Mouse (Mus musculus) midbrain, postnatal 0 days (tissue): ENCODE results near the gene Srgap2. TPM values are rescaled to one million over a fixed set of nuclear protein-coding genes. Genes with fewer than 3 reads are reported as not detected.

Experiments used
- ATAC-seq: fragments of 200-750 bp; cut with Nextera tagmentation; 2 replicates; pipeline ENCODE4 v1.8.0; 2017; ENCODE audit warnings: moderate number of reproducible peaks, mild to moderate bottlenecking, moderate TSS enrichment, moderate library complexity; ENCODE audit not compliant: low FRiP score
- DNase-seq: peaks from one replicate; pipeline ENCODE4 v3.0.0-alpha.2; 2015; ENCODE audit warnings: low spot score
- H3K27ac ChIP-seq: fragments of 300-500 bp; sonication (generic); 2 replicates; pipeline ENCODE4 v1.5.1; 2014; ENCODE audit warnings: low read depth, mild to moderate bottlenecking, low read length, mixed read lengths
- H3K27me3 ChIP-seq: fragments of 300-500 bp; sonication (generic); 2 replicates; pipeline ENCODE4 v1.6.1; 2014; ENCODE audit warnings: low read length, control low read depth, mixed read lengths; ENCODE audit not compliant: insufficient read depth
- H3K36me3 ChIP-seq: fragments of 300-500 bp; sonication (generic); 2 replicates; pipeline ENCODE4 v1.6.1; 2014; ENCODE audit warnings: low read length, control low read depth, mixed read lengths; ENCODE audit not compliant: insufficient read depth
- H3K4me1 ChIP-seq: fragments of 300-500 bp; sonication (generic); 2 replicates; pipeline ENCODE4 v1.6.1; 2014; ENCODE audit warnings: mild to moderate bottlenecking, control low read depth, antibody characterized with exemption, low read length, mixed read lengths; ENCODE audit not compliant: insufficient read depth
- H3K4me2 ChIP-seq: fragments of 300-500 bp; sonication (generic); 2 replicates; pipeline ENCODE4 v1.6.1; 2014; ENCODE audit warnings: low read depth, mild to moderate bottlenecking, low read length, mixed read lengths; ENCODE audit not compliant: poor library complexity, severe bottlenecking
- H3K4me3 ChIP-seq: fragments of 300-500 bp; sonication (generic); 2 replicates; pipeline ENCODE4 v1.5.1; 2014; ENCODE audit warnings: low read depth, mild to moderate bottlenecking, low read length, moderate library complexity
- H3K9ac ChIP-seq: fragments of 300-500 bp; sonication (generic); replicated peaks from 2 replicates; pipeline ENCODE4 v1.6.1; 2014; ENCODE audit warnings: mild to moderate bottlenecking, low read length, moderate library complexity, mixed read lengths; ENCODE audit not compliant: poor library complexity, severe bottlenecking
- H3K9me3 ChIP-seq: fragments of 300-500 bp; sonication (generic); 2 replicates; pipeline ENCODE4 v1.6.1; 2016; ENCODE audit warnings: low read length, control low read depth
- CTCF ChIP-seq: IDR thresholded peaks from 2 replicates; pipeline ENCODE4 v1.5.1; 2016; ENCODE audit warnings: antibody characterized with exemption, mild to moderate bottlenecking
- WGBS: fragments of 180-500 bp; shearing (Covaris S2); extraction: QIAGEN DNeasy Blood & Tissue Kit; methylation state at CpG from one replicate; pipeline ENCODE4 v1.1.7; 2014; 5-methylcytosine and 5-hydroxymethylcytosine counted together
- polyA plus RNA-seq: library from polyadenylated mRNA; unstranded; fragments of >200 nt; fragmentation: Nextera tagmentation; extraction: Ambion mirVana; gene quantifications from 2 replicates; pipeline ENCODE4 v1.2.1, GENCODE M21; 2015
- total RNA-seq: library from RNA; depleted of rRNA; stranded (reverse); fragments of >200 nt; gene quantifications from 2 replicates; pipeline ENCODE4 v1.2.3, GENCODE M21; 2014

The Srgap2 gene
- total and polyA plus RNA-seq, 2 experiments from 2014 or later, result 26.9 to 76.1 TPM

DNA sequence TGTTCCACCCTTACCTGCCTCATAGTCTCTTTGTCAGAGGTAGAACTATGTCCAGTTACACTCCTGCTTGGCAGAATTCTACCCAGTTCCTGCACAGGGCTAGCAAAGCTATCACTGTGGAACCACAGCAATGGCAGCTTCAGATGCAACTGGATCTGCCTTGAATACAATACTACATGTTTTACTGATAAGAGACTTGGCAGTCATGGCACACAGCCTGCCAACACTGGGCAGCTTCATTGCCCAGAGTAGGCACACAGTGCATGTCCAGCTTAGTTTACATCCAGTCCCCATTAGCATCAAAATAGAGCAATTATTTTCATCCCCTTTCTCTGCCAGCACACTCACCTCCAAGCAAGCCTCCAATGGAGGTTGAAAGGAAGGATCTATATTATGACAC, 89.2 kb downstream of the Srgap2 start:
- no peak for ATAC-seq

GRCm38 (mm10) chr1:131436609-131437008, 90.5 kb downstream of the Srgap2 start:
- 92% methylated on average over 7 of the region's 7 CpGs for WGBS

More for the DNA sequence above, 89.2 kb downstream of the Srgap2 start:
- Histone ChIP-seq H3K36me3 (no peaks in the 10 kb centered on the region), H3K9ac (no peak overlapping the region), H3K27me3 (no peaks in the 10 kb centered on the region), H3K4me1 (no peaks in the 10 kb centered on the region; the same call in 1 of the 2 replicates), H3K4me3 (no peak overlapping the region), H3K4me2 (no peak overlapping the region), H3K9me3 (no peaks in the 10 kb centered on the region), H3K27ac (no peak overlapping the region)
- no peak for TF ChIP-seq CTCF
- DNase-seq, result no peak

GRCm38 (mm10) chr1:131431456-131432246, 95.5 kb downstream of the Srgap2 start:
- no peak overlapping the region for H3K9ac ChIP-seq
- TF ChIP-seq CTCF, result no peak
- no peak overlapping the region for H3K4me3 ChIP-seq
- no peaks in the 10 kb centered on the region for H3K27me3 ChIP-seq
- ATAC-seq (no peak), DNase-seq (peak; percentile 73)
- no peaks in the 10 kb centered on the region for H3K9me3 ChIP-seq
- H3K27ac ChIP-seq, result no peak overlapping the region
- H3K4me2 ChIP-seq, result no peak overlapping the region
- WGBS, result 68% methylated on average over 5 of the region's 5 CpGs
- H3K4me1 ChIP-seq, result peaks cover 18% of the 10 kb centered on the region
- no peaks in the 10 kb centered on the region for H3K36me3 ChIP-seq

More at GRCm38 (mm10) chr1:131436609-131437008, 90.5 kb downstream of the Srgap2 start:
- Histone ChIP-seq H3K4me2 (no peak overlapping the region), H3K9ac (no peak overlapping the region), H3K36me3 (no peaks in the 10 kb centered on the region), H3K27ac (no peak overlapping the region), H3K27me3 (no peaks in the 10 kb centered on the region), H3K4me3 (no peak overlapping the region), H3K4me1 (peaks cover 4% of the 10 kb centered on the region; the same call in 1 of the 2 replicates), H3K9me3 (no peaks in the 10 kb centered on the region)
- DNase-seq (no peak), ATAC-seq (no peak)
- no peak for TF ChIP-seq CTCF

DNA sequence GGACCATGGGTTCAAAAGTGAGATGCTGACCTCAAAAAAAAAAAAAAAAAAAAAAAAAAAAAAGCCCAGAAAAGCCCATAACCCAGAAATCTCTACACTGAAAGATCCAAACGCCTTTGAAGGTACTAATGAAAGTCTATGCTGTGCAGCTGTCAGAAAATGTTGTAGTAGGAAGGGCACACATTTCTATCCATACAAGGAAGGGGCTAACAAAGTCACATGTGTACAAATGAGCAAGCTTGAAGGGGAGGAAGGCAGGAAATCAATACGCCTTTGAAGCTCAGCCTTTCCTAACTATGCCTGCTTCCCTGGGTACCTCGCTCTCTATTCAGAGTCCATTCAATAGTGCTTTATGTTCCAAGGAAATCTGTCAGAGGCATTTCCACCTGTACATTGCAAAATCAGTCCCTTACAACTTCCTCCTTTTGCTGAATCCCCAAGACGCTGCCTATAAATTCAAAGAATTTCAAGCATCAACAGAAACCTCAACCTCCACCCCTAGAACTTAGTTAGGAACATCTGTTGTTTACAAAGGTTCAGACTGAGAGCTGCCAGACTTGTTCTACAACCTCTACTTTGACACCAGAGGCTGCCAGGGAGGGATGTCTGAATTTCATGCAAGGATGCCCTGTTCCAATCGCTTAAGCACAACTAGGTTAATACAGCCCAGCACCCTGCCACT, 99.9 kb downstream of the Srgap2 start:
- ATAC-seq, result no peak
- Histone ChIP-seq H3K4me3 (no peak overlapping the region), H3K36me3 (no peaks in the 10 kb centered on the region), H3K4me1 (peaks cover 18% of the 10 kb centered on the region), H3K27me3 (no peaks in the 10 kb centered on the region), H3K9ac (no peak overlapping the region), H3K27ac (0 out of 2 replicates have a peak overlapping the region, but pooled peaks have one; percentile 32), H3K9me3 (no peaks in the 10 kb centered on the region), H3K4me2 (no peak overlapping the region)
- no peak for TF ChIP-seq CTCF
- 17% methylated on average over 5 of the region's 5 CpGs for WGBS
- peak; percentile 26 for DNase-seq

DNA sequence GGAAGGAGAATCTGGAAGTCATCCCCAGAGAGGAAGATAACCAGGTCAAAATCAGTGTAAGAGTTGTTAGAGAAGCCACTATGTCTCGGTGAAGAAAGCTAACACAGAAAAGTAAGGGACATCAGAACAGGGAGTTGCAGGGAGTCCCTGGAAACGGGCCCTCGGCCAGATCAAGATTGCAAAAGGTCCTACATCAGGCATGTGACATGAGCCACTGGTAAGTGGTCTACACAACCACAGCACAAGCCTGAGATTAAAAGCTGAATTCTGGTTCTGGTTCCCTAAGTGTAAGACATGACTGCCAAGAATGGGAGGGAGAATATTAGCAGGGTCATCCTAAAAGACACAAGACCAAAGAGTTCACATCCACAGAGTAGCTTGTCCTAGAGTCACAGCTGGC, 104.1 kb downstream of the Srgap2 start:
- no peaks in the 10 kb centered on the region for H3K9me3 ChIP-seq
- no peak for ATAC-seq
- no peaks in the 10 kb centered on the region for H3K27me3 ChIP-seq
- no peak overlapping the region for H3K4me2 ChIP-seq
- DNase-seq, result no peak
- no peaks in the 10 kb centered on the region for H3K36me3 ChIP-seq
- H3K4me1 ChIP-seq, result peaks cover 9% of the 10 kb centered on the region
- H3K9ac ChIP-seq, result no peak overlapping the region
- no peak for TF ChIP-seq CTCF
- H3K27ac ChIP-seq, result no peak overlapping the region
- 91% methylated on average over 3 of the region's 3 CpGs for WGBS
- H3K4me3 ChIP-seq, result no peak overlapping the region

DNA sequence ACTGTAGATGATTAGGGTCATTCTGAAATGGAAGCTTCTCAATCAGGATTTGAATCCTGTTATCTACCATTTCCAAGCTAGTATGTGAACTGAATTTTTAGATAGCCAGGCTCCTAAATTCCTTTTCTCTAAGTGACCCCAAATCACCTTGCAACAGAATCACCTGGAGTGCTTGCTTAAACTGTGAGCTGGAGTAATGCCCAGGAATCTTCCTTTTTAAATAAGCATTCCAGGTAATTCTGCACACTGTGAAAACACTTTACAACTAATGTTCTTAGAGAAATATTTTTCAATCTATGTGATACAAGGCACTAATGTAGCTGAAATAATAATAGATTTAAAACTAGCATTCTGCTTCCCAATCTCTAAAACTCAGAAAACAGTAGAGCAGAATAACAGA, 106.0 kb downstream of the Srgap2 start:
- H3K27me3 ChIP-seq, result no peaks in the 10 kb centered on the region
- no peaks in the 10 kb centered on the region for H3K9me3 ChIP-seq
- H3K4me2 ChIP-seq, result no peak overlapping the region
- no peak overlapping the region for H3K27ac ChIP-seq
- no peak for TF ChIP-seq CTCF
- no peaks in the 10 kb centered on the region for H3K36me3 ChIP-seq
- H3K4me1 ChIP-seq, result peaks cover 10% of the 10 kb centered on the region
- ATAC-seq, result no peak
- H3K9ac ChIP-seq, result no peak overlapping the region
- no peak for DNase-seq
- no peak overlapping the region for H3K4me3 ChIP-seq
